Mouse (Mus musculus) liver, postnatal 0 days (tissue): Measurements from ENCODE around the gene Prrt2. TPM values are rescaled to one million over a fixed set of nuclear protein-coding genes. Genes with fewer than 3 reads are reported as not detected.

Experiments used
- ATAC-seq: fragments of 200-750 bp; cut with Nextera tagmentation; 2 replicates; pipeline ENCODE4 v1.8.0; 2017; ENCODE audit warnings: mild to moderate bottlenecking, moderate library complexity
- DNase-seq: peaks from one replicate; pipeline ENCODE4 v3.0.0-alpha.2; 2016
- H3K27ac ChIP-seq: fragments of 300-500 bp; sonication (generic); 2 replicates; pipeline ENCODE4 v1.5.1; 2014; ENCODE audit warnings: antibody characterized with exemption, moderate library complexity, mild to moderate bottlenecking, low read depth
- H3K27me3 ChIP-seq: fragments of 300-500 bp; sonication (generic); 2 replicates; pipeline ENCODE4 v1.6.1; 2014; ENCODE audit warnings: low read length, control low read depth, mixed read lengths; ENCODE audit not compliant: insufficient read depth
- H3K36me3 ChIP-seq: fragments of 300-500 bp; sonication (generic); replicated peaks from 2 replicates; pipeline ENCODE4 v1.6.1; 2014; ENCODE audit warnings: mild to moderate bottlenecking, control low read depth, low read length, moderate library complexity, mixed read lengths; ENCODE audit not compliant: insufficient read depth
- H3K4me1 ChIP-seq: fragments of 300-500 bp; sonication (generic); 2 replicates; pipeline ENCODE4 v1.6.1; 2014; ENCODE audit warnings: antibody characterized with exemption, mild to moderate bottlenecking, control low read depth; ENCODE audit not compliant: insufficient read depth
- H3K4me2 ChIP-seq: fragments of 300-500 bp; sonication (generic); 2 replicates; pipeline ENCODE4 v1.6.1; 2014; ENCODE audit warnings: low read depth, mild to moderate bottlenecking, low read length, moderate library complexity, mixed read lengths
- H3K4me3 ChIP-seq: fragments of 300-500 bp; sonication (generic); 2 replicates; pipeline ENCODE4 v1.5.1; 2014; ENCODE audit warnings: low read depth, low read length
- H3K9ac ChIP-seq: fragments of 300-500 bp; sonication (generic); replicated peaks from 2 replicates; pipeline ENCODE4 v1.6.1; 2014; ENCODE audit warnings: mild to moderate bottlenecking, moderate library complexity
- H3K9me3 ChIP-seq: fragments of 300-500 bp; sonication (generic); 2 replicates; pipeline ENCODE4 v1.6.1; 2016; ENCODE audit warnings: mild to moderate bottlenecking, control low read depth, low read length, mixed read lengths
- CTCF ChIP-seq: sonication (generic); IDR thresholded peaks from 2 replicates; pipeline ENCODE4 v1.5.1; 2016; ENCODE audit warnings: antibody characterized with exemption, low read depth
- EP300 ChIP-seq: IDR thresholded peaks from 2 replicates; pipeline ENCODE4 v1.6.1; 2016; ENCODE audit warnings: antibody characterized with exemption, low read depth, mild to moderate bottlenecking
- WGBS: fragments of 180-500 bp; shearing (Covaris S2); extraction: QIAGEN DNeasy Blood & Tissue Kit; methylation state at CpG from one replicate; pipeline ENCODE4 v1.1.7; 2014; ENCODE audit not compliant: insufficient replicate concordance; 5-methylcytosine and 5-hydroxymethylcytosine counted together
- polyA plus RNA-seq: library from polyadenylated mRNA; unstranded; fragments of >200 nt; fragmentation: Nextera tagmentation; extraction: Ambion mirVana; gene quantifications from 2 replicates; pipeline ENCODE4 v1.2.1, GENCODE M21; 2015

The Prrt2 gene
- polyA plus RNA-seq, 1 experiment from 2014 or later, result not detected

DNA sequence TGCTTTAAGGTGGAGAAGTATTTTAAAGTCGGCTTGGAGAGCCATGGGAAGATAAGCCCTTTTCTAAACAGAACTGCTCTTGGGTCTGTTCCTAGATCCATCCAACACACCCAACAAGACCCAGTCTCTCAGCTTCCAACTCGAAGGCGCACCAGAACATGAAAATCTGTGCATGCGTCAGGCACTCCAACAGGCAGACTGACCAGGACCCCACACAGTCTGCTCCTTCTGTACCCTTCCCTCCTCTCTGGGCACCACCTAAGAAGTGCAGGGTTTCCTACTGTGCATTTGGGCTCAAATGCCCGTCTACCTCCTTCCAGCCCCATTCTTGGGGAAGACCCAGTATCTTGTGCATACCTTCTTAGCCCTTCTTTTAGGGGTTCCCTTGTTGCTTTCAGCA, 520 bp downstream of the Prrt2 start:
- 55% methylated on average over 5 of the region's 5 CpGs for WGBS
- Histone ChIP-seq H3K4me2 (peak overlapping the region; percentile 68), H3K36me3 (peaks cover 24% of the 10 kb centered on the region), H3K9me3 (no peaks in the 10 kb centered on the region), H3K9ac (peak overlapping the region; percentile 28; the same call in 1 of the 2 replicates), H3K27me3 (no peaks in the 10 kb centered on the region), H3K4me1 (peaks cover 61% of the 10 kb centered on the region), H3K4me3 (peak overlapping the region; percentile 17), H3K27ac (no peak overlapping the region)
- no peak for DNase-seq
- TF ChIP-seq EP300 (no peak), CTCF (no peak)
- no peak for ATAC-seq

DNA sequence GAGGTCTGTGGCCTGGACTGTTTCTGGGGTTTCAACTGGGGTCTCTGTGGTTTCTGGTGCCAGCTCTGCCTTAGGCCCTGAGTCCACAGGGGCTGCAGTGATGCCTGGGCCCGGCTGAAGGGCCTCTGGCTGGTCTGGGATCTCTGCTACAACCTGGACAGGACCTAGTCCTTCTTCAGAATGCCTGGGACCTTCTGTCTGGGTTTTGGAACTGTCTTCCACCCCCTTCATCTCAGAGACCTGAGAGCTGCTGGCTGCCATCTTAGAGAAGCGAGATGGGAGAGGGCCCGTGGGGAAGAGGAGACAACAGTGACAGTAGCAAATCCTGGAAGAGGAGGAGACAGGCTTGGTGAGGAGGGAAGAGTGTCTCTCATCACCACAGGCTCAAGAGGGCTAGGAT, 980 bp downstream of the Prrt2 start:
- H3K4me2 ChIP-seq, result no peak overlapping the region
- H3K27ac ChIP-seq, result no peak overlapping the region

DNA sequence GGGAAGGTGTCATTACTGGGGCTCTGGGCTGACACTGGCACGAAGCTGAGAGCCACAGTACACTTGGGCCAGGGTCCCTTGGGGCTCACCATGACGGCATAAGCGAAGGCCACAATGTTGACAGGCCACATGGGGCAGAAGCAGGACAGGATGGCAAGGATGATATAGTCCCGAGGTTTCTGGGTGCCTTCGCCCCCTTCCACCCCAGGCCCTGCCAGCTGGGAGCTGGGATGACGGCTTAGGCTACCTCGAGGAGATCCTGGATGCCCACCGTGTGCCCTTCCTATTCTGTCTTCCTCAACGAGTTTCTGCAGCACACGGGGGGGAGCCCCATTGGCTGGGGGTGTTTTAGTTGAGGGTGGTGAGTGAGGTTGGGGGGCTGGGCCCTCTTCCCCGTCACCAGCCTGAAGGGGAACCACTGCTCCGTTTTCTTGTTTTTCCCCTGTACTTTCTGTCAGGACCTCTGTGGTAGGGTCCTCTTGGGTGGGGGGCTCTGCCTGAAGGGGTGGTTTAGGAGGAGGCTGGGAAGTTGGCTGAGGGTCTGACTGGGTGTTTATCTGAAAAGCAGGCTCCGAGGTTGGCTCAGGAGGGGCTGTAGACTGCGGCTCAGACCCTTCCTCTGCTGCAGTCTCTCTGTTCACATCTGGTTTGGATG, 1.6 kb downstream of the Prrt2 start:
- Histone ChIP-seq H3K4me1 (peaks cover 61% of the 10 kb centered on the region), H3K9me3 (no peaks in the 10 kb centered on the region), H3K4me2 (no peak overlapping the region), H3K36me3 (peaks cover 27% of the 10 kb centered on the region), H3K4me3 (no peak overlapping the region), H3K9ac (no peak overlapping the region; the same call in 1 of the 2 replicates), H3K27me3 (no peaks in the 10 kb centered on the region), H3K27ac (no peak overlapping the region)
- no peak for ATAC-seq
- TF ChIP-seq CTCF (no peak), EP300 (no peak)
- no peak for DNase-seq
- 66% methylated on average over 14 of the region's 14 CpGs for WGBS

More for the DNA sequence above, 980 bp downstream of the Prrt2 start:
- H3K36me3 ChIP-seq, result peaks cover 27% of the 10 kb centered on the region
- no peak overlapping the region for H3K9ac ChIP-seq
- H3K27me3 ChIP-seq, result no peaks in the 10 kb centered on the region
- H3K4me1 ChIP-seq, result peaks cover 61% of the 10 kb centered on the region
- no peaks in the 10 kb centered on the region for H3K9me3 ChIP-seq
- 74% methylated on average over 3 of the region's 3 CpGs for WGBS
- ATAC-seq (no peak), DNase-seq (no peak)
- no peak overlapping the region for H3K4me3 ChIP-seq
- TF ChIP-seq CTCF (no peak), EP300 (no peak)

DNA sequence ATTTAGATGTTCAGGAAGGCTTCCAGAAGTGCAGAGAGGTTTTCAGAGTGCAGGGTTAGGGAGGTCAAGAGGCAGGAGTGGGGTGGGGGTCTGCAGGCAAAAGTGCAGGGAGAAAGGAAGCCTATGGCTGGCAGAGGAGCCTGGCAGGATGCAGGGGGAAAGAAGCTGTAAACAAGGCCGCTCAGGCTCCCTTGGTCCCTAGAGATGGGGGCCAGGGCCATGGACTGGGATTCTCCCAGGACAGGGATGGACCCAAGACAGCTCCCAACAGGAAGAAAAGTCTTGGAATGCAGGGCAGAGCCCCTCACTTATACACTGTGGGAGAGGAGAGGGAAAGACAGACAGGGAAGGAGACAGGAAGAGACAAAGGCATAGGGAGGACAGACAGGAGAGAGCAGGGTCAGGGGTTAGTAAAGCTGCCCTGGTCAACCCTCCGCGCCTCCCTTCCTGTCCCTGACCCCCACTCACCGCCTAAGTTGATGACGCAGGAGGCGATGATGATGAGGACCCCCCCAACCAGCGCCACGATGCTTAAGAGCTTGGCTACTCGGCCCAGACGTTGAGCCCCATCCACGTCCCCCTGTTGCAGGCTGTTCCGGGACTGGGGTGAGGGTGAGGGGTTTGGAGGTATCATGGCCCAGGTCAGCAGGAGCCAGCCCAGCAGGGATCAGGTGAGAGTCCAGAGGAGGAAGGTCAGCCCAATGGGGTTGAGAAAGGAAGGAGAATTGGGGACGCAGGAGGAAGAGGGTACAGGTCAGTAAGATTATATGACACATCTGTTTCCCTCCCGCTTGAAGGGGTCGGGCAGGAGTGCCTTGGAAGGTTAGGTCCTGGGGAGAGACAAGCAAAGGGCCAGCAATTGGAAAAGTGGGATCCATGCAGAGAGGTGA, 2.4 kb downstream of the Prrt2 start:
- H3K4me3 ChIP-seq, result no peak overlapping the region
- no peaks in the 10 kb centered on the region for H3K9me3 ChIP-seq
- H3K4me2 ChIP-seq, result no peak overlapping the region
- ATAC-seq (no peak), DNase-seq (no peak)
- H3K4me1 ChIP-seq, result peaks cover 57% of the 10 kb centered on the region
- no peak for TF ChIP-seq EP300
- no peak for TF ChIP-seq CTCF
- no peaks in the 10 kb centered on the region for H3K27me3 ChIP-seq
- 82% methylated on average over 14 of the region's 15 CpGs for WGBS
- no peak overlapping the region; the same call in 1 of the 2 replicates for H3K27ac ChIP-seq
- peaks cover 19% of the 10 kb centered on the region for H3K36me3 ChIP-seq
- no peak overlapping the region for H3K9ac ChIP-seq

DNA sequence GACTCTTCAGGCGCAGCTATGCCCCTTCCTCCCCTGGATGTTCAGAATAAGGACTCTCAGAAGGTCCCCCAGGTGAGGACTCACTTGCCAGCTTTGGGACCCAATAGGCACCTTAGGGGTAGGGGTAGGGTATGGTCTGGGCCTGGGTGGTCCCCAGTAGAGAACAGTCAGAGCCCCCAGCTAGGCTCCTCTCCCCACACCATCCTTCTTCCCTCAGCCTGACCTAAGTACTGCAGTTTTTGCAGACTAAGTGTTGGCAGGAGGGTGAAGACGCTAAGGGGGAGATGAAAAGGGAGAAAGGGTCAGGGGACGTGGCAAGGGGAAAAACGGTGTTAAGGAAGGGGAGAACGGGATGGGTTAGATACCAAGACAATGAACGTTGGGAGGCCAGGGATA, 3.1 kb downstream of the Prrt2 start:
- DNase-seq, result no peak
- Histone ChIP-seq H3K27me3 (no peaks in the 10 kb centered on the region), H3K4me2 (no peak overlapping the region), H3K9ac (no peak overlapping the region), H3K36me3 (peaks cover 14% of the 10 kb centered on the region), H3K9me3 (no peaks in the 10 kb centered on the region), H3K4me3 (no peak overlapping the region), H3K27ac (no peak overlapping the region), H3K4me1 (peaks cover 55% of the 10 kb centered on the region)
- no peak for TF ChIP-seq CTCF
- TF ChIP-seq EP300, result no peak
- 48% methylated on average over 6 of the region's 6 CpGs for WGBS
- no peak for ATAC-seq
